Mouse (Mus musculus): ENCODE measurements around the gene Slc30a3. TPM values are rescaled to one million over a fixed set of nuclear protein-coding genes. Genes with fewer than 3 reads are reported as not detected.
"Not testable (repeated sequence)": the region's sequence is repeated elsewhere in the genome, so short reads cannot be mapped to it uniquely, and the experiment has no call there.

Gene Slc30a3
- polyA plus RNA-seq, 1 experiment = not detected

- Histone ChIP-seq H3K4me3 (ENCODE audit: insufficient read depth, low read depth, low read length) (no peak overlapping the region), H3K27ac (replicated peaks; ENCODE audit: low read depth, low read length) (no peak overlapping the region), H3K4me1 (ENCODE audit: control insufficient read depth, insufficient read depth, insufficient read length, low read length) (no peaks in the 10 kb centered on the region)
Measured at GRCm38 (mm10) chr5:31080059-31080794, 27.8 kb downstream of the Slc30a3 start.

- Histone ChIP-seq H3K4me1 (ENCODE audit: control insufficient read depth, insufficient read depth, insufficient read length, low read length) (peaks cover 5% of the 10 kb centered on the region; the same call in 1 of the 2 replicates), H3K4me3 (ENCODE audit: insufficient read depth, low read depth, low read length) (no peak overlapping the region), H3K27ac (replicated peaks; ENCODE audit: low read depth, low read length) (no peak overlapping the region)
Measured at GRCm38 (mm10) chr5:31076346-31076745, 31.7 kb downstream of the Slc30a3 start.

GRCm38 (mm10) chr5:31073176-31073575 lies 34.9 kb downstream of the Slc30a3 start:
- Histone ChIP-seq H3K4me1 (ENCODE audit: control insufficient read depth, insufficient read depth, insufficient read length, low read length) (peaks cover 5% of the 10 kb centered on the region; the same call in 1 of the 2 replicates), H3K27ac (replicated peaks; ENCODE audit: low read depth, low read length) (peak overlapping the region; percentile 78), H3K4me3 (ENCODE audit: insufficient read depth, low read depth, low read length) (no peak overlapping the region)

- peaks cover 5% of the 10 kb centered on the region; the same call in 1 of the 2 replicates for H3K4me1 ChIP-seq (ENCODE audit: control insufficient read depth, insufficient read depth, insufficient read length, low read length)
- no peak overlapping the region for H3K4me3 ChIP-seq (ENCODE audit: insufficient read depth, low read depth, low read length)
- no peak overlapping the region for H3K27ac ChIP-seq (replicated peaks; ENCODE audit: low read depth, low read length)
Measured at GRCm38 (mm10) chr5:31071821-31072220, 36.2 kb downstream of the Slc30a3 start.

- Histone ChIP-seq H3K27ac (replicated peaks; ENCODE audit: low read depth, low read length) (no peak overlapping the region), H3K4me3 (ENCODE audit: insufficient read depth, low read depth, low read length) (no peak overlapping the region), H3K4me1 (ENCODE audit: control insufficient read depth, insufficient read depth, insufficient read length, low read length) (peaks cover 5% of the 10 kb centered on the region; the same call in 1 of the 2 replicates)
Measured at GRCm38 (mm10) chr5:31071059-31071458, 37.0 kb downstream of the Slc30a3 start.

- Histone ChIP-seq H3K27ac (replicated peaks; ENCODE audit: low read depth, low read length) (no peak overlapping the region), H3K4me1 (ENCODE audit: control insufficient read depth, insufficient read depth, insufficient read length, low read length) (peaks cover 5% of the 10 kb centered on the region; the same call in 1 of the 2 replicates), H3K4me3 (ENCODE audit: insufficient read depth, low read depth, low read length) (no peak overlapping the region)
Measured at GRCm38 (mm10) chr5:31069810-31070209, 38.2 kb downstream of the Slc30a3 start.

- Histone ChIP-seq H3K4me3 (ENCODE audit: insufficient read depth, low read depth, low read length) (peak overlapping the region; percentile 74), H3K27ac (replicated peaks; ENCODE audit: low read depth, low read length) (no peak overlapping the region), H3K4me1 (ENCODE audit: control insufficient read depth, insufficient read depth, insufficient read length, low read length) (0 out of 2 replicates have a peak, but pooled peaks cover 3% of the 10 kb centered on the region)
Measured at GRCm38 (mm10) chr5:31055216-31056140, 52.6 kb downstream of the Slc30a3 start.

GRCm38 (mm10) chr5:31054261-31055215 lies 53.5 kb downstream of the Slc30a3 start, which contains the start of gene Cad:
Gene Cad (plus strand): TSS chr5:31054780.
- 0 out of 2 replicates have a peak, but pooled peaks cover 3% of the 10 kb centered on the region for H3K4me1 ChIP-seq (ENCODE audit: control insufficient read depth, insufficient read depth, insufficient read length, low read length)
- peak within 1 kb of the TSS; percentile 74 for H3K4me3 ChIP-seq (ENCODE audit: insufficient read depth, low read depth, low read length)
- H3K27ac ChIP-seq (replicated peaks; ENCODE audit: low read depth, low read length) = no peak within 1 kb of the TSS

- peak overlapping the region; percentile 61; the same call in 1 of the 2 replicates for H3K4me3 ChIP-seq (ENCODE audit: insufficient read depth, low read depth, low read length)
- H3K4me1 ChIP-seq (ENCODE audit: control insufficient read depth, insufficient read depth, insufficient read length, low read length); H3K27ac ChIP-seq (replicated peaks; ENCODE audit: low read depth, low read length): not testable (repeated sequence)
Measured at GRCm38 (mm10) chr5:31053728-31054127, 54.3 kb downstream of the Slc30a3 start.

GRCm38 (mm10) chr5:31050427-31050826 lies 57.6 kb downstream of the Slc30a3 start:
- no peak overlapping the region for H3K27ac ChIP-seq (replicated peaks; ENCODE audit: low read depth, low read length)
- H3K4me1 ChIP-seq (ENCODE audit: control insufficient read depth, insufficient read depth, insufficient read length, low read length) = 0 out of 2 replicates have a peak, but pooled peaks cover 3% of the 10 kb centered on the region
- no peak overlapping the region for H3K4me3 ChIP-seq (ENCODE audit: insufficient read depth, low read depth, low read length)

- Histone ChIP-seq H3K27ac (replicated peaks; ENCODE audit: low read depth, low read length) (peak within 1 kb of the TSS; percentile 98), H3K4me3 (ENCODE audit: insufficient read depth, low read depth, low read length) (peak within 1 kb of the TSS; percentile 89)
Measured at GRCm38 (mm10) chr5:31048763-31049641, 59.0 kb downstream of the Slc30a3 start, which contains the start of gene Slc5a6. Gene Slc5a6 (minus strand): TSS chr5:31048924.

GRCm38 (mm10) chr5:31047848-31048762 lies 59.9 kb downstream of the Slc30a3 start, which contains the start of gene Atraid:
Gene Atraid (plus strand): TSS chr5:31048312.
- Histone ChIP-seq H3K27ac (replicated peaks; ENCODE audit: low read depth, low read length) (peak within 1 kb of the TSS; percentile 98), H3K4me1 (ENCODE audit: control insufficient read depth, insufficient read depth, insufficient read length, low read length) (no peaks in the 10 kb centered on the region), H3K4me3 (ENCODE audit: insufficient read depth, low read depth, low read length) (peak within 1 kb of the TSS; percentile 89)

More at GRCm38 (mm10) chr5:31048763-31049641, 59.0 kb downstream of the Slc30a3 start, which contains the start of gene Slc5a6:
- H3K4me1 ChIP-seq (ENCODE audit: control insufficient read depth, insufficient read depth, insufficient read length, low read length) = no peaks in the 10 kb centered on the region

Measured in brown adipose tissue, adult 24 weeks (tissue).